Mouse (Mus musculus) liver, embryonic 14 days (tissue): ENCODE measurements around the gene Afap1l2. TPM values are rescaled to one million over a fixed set of nuclear protein-coding genes. Genes with fewer than 3 reads are reported as not detected.

Experiments
- polyA plus RNA-seq: library from polyadenylated mRNA; depleted of rRNA; stranded (reverse); fragments of >200 nt; gene quantifications from 2 replicates; pipeline ENCODE4 v1.2.3, GENCODE M21; 2012; rRNA removed

Afap1l2 gene
- 0.61 and 0.63 TPM in 2 replicates for polyA plus RNA-seq

DNA sequence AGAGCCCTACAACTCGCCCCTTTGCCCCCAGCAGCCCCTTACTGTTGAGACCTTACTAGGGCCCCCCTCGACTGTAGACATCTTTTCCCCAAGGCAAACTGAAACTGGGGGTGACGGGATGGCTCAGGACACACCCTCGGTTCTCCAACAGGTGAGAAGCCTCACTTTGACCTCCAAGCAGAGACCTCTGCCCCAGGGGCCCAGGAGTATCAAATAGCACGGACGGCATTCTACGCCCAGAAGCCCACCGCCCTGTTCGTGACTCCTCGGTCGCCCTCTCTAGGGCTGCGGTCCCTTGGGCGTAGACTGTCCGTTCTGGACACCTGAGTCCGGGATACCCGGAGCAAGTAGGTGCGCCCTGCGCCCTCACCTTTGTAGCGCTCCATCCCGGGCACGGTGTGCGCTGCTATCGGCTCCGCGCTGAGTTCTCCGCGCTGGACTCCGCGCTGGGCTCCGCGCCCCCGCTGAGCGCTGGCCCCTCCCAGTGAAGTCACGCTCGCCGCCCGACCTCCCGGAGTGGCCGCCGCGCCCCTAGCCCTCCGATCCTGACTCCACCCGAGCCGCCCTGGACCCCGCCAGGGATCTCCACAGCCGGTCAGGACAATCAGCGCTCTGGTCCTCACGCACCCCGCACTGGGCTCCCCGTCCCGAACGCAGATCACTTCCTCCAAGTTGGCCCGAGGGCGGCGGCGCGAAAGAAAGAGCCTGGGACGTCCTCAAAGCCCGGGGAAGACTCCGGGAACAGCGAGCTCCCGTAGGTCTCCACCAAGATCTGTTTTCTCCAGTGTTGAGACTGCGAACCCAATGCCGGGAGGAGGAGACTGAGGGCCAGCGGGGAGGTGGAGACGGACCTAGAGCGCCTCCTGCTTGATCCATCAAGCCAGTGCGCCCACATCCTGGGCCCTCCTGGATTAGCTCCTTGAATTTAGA is at the start of gene Afap1l2:
TSS of gene Afap1l2 (minus strand) at position 448 of the 930 bp plus-strand sequence.

DNA sequence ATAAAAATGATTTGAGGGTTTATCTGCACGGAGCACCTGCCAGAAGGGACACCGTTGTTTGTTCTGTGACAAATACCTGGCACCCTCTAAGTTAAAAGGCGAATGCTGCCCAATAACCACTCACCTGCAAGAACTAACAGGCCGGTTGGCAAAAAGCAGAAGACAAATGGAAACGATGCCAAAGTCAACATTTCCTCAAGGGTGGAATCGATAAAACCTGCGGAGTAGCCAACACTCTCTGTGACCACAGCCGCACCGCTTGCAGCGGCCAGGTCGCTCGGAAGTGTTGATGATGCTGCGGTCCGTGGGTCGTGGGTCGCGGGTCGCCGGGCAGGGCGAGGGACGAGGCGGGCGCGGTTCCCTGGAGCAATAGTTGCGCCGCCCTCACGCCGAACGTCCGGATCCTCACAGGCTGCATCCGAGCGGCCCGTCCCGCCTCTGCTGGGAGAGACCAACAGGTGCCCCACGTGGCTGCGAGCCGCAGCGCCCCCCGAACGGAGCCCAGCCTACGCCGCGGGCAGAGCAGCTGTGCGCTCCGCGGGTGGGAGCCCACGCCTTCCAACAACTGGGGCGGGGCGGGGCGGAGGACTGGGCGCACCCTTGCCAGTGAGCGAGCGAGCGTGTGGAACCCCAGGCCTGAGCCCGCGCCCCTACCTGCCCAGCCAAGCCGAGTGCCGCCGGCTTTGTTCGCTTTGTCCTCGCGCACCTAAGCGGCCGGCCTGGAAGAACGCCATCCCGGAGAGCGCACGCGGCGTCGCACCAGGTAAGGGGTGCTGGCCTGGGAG is 134.0 kb downstream of the Afap1l2 start, which contains the start of gene Vwa2:
TSS of gene Vwa2 (plus strand) at position 434 of the 785 bp plus-strand sequence.

Other genes starting within 250 kb of the Afap1l2 start
- 2.6 and 2.8 TPM in 2 replicates for gene Ccdc186, start 186.0 kb downstream of the Afap1l2 start, polyA plus RNA-seq
- gene Tdrd1, start 182.0 kb downstream of the Afap1l2 start, polyA plus RNA-seq: 0.02 and 0.06 TPM in 2 replicates
- 0.02 TPM in 1 of 2 replicates, not detected in the other for gene Vwa2, start 134.0 kb downstream of the Afap1l2 start, polyA plus RNA-seq